Mouse (Mus musculus) liver, postnatal 0 days (tissue): ENCODE measurements around the gene Irgm2.

Experiments used
- CTCF ChIP-seq: sonication (generic); IDR thresholded peaks from 2 replicates; pipeline ENCODE4 v1.5.1; 2016; ENCODE audit warnings: antibody characterized with exemption, low read depth
- EP300 ChIP-seq: IDR thresholded peaks from 2 replicates; pipeline ENCODE4 v1.6.1; 2016; ENCODE audit warnings: antibody characterized with exemption, low read depth, mild to moderate bottlenecking

DNA sequence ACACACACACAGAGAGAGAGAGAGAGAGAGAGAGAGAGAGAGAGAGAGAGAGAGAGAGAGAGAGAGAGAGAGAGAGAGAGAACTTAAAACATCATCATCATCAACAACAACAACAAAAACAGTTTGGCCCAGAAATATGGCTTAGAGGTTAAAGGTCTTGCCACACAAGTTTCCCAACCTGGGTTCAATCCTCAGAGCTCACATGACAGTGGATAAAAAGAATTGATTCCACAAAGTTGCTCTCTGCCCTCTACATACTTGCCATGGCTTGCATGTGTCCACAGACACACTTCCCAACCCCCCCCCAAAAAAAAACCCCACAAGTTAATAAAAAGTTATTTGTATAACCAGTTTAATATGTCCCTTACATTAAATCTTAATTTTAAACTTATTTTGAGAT lies 27.0 kb downstream of the Irgm2 start:
- TF ChIP-seq CTCF (no peak), EP300 (no peak)
